33 mouse cellular contexts compared by ENCODE assay signal in genomic region chr12:88476702-88477101, GRCm38 (mm10).
"Had no signal": no experiment of that assay in that cellular context is flagged by ENCODE, and none has a peak within 500 bp of the region (broad histone marks: within the 10 kb centered on the region; RNA-seq: fewer than 3 reads in every experiment).

No protein-coding gene starts in this region.

- ATAC-seq: liver, embryonic 12.5 days; liver, postnatal 0 days; lung, postnatal 0 days; midbrain, embryonic 13.5 days; midbrain, embryonic 15.5 days; midbrain, embryonic 16.5 days had no signal

- DNase-seq: left cerebral cortex, postnatal 4 days; liver; liver, embryonic 13.5 days; liver, postnatal 0 days; lung, adult 18-20 months; lung, adult 2 months; lung, embryonic 14.5 days; lung, postnatal 10 days; lung, postnatal 14 days; lung, postnatal 36 days; lung, postnatal 4 days; midbrain, embryonic 14.5 days had no signal

- H3K4me2 ChIP-seq: limb, embryonic 12.5 days; limb, embryonic 13.5 days; limb, embryonic 15.5 days; liver, embryonic 11.5 days; liver, embryonic 12.5 days; liver, embryonic 13.5 days; liver, embryonic 15.5 days; lung, embryonic 14.5 days; lung, embryonic 15.5 days; midbrain, embryonic 11.5 days; midbrain, embryonic 12.5 days; midbrain, embryonic 13.5 days; midbrain, embryonic 15.5 days; neural tube, embryonic 12.5 days; neural tube, embryonic 13.5 days had no signal

- H3K4me3 ChIP-seq: limb, embryonic 10.5 days; limb, embryonic 12.5 days; limb, embryonic 13.5 days; limb, embryonic 15.5 days; liver, embryonic 12.5 days; liver, embryonic 13.5 days; liver, embryonic 15.5 days; lung, embryonic 15.5 days; megakaryocyte, embryonic 14.5 days; midbrain, embryonic 10.5 days; midbrain, embryonic 12.5 days; midbrain, embryonic 13.5 days; midbrain, embryonic 15.5 days; myocyte; neural tube, embryonic 12.5 days; neural tube, embryonic 13.5 days had no signal

- H3K9ac ChIP-seq: limb, embryonic 12.5 days; limb, embryonic 13.5 days; limb, embryonic 15.5 days; liver, embryonic 12.5 days; liver, embryonic 13.5 days; liver, embryonic 14.5 days; liver, embryonic 15.5 days; liver, postnatal 0 days; lung, embryonic 14.5 days; lung, embryonic 15.5 days; midbrain, embryonic 12.5 days; midbrain, embryonic 13.5 days; midbrain, embryonic 15.5 days; neural tube, embryonic 12.5 days; neural tube, embryonic 13.5 days had no signal

- H3K4me1 ChIP-seq: limb, embryonic 12.5 days; limb, embryonic 13.5 days; limb, embryonic 15.5 days; liver, embryonic 13.5 days; liver, embryonic 15.5 days; lung, embryonic 15.5 days; midbrain, embryonic 10.5 days; midbrain, embryonic 12.5 days; midbrain, embryonic 13.5 days; midbrain, embryonic 15.5 days; neural tube, embryonic 12.5 days; neural tube, embryonic 13.5 days had no signal

- H3K9me3 ChIP-seq: limb, embryonic 10.5 days; limb, embryonic 12.5 days; limb, embryonic 13.5 days; limb, embryonic 15.5 days; liver, embryonic 12.5 days; liver, embryonic 13.5 days; liver, embryonic 15.5 days; lung, embryonic 15.5 days; megakaryocyte, embryonic 14.5 days; midbrain, embryonic 10.5 days; midbrain, embryonic 12.5 days; midbrain, embryonic 13.5 days; midbrain, embryonic 15.5 days; neural tube, embryonic 12.5 days; neural tube, embryonic 13.5 days had no signal

- H3K36me3 ChIP-seq: limb, embryonic 10.5 days; limb, embryonic 12.5 days; limb, embryonic 13.5 days; limb, embryonic 15.5 days; liver, embryonic 12.5 days; liver, embryonic 13.5 days; liver, embryonic 15.5 days; lung, embryonic 15.5 days; midbrain, embryonic 10.5 days; midbrain, embryonic 12.5 days; midbrain, embryonic 13.5 days; midbrain, embryonic 15.5 days; neural tube, embryonic 12.5 days; neural tube, embryonic 13.5 days had no signal

- H3K27ac ChIP-seq: limb, embryonic 10.5 days; limb, embryonic 12.5 days; limb, embryonic 13.5 days; limb, embryonic 15.5 days; liver, embryonic 12.5 days; liver, embryonic 13.5 days; liver, embryonic 14.5 days; liver, embryonic 15.5 days; lung, embryonic 15.5 days; macrophage; midbrain, embryonic 10.5 days; midbrain, embryonic 12.5 days; midbrain, embryonic 13.5 days; midbrain, embryonic 15.5 days; neural tube, embryonic 12.5 days; neural tube, embryonic 13.5 days had no signal

- H3K27me3 ChIP-seq: limb, embryonic 12.5 days; limb, embryonic 13.5 days; limb, embryonic 15.5 days; liver, embryonic 12.5 days; liver, embryonic 13.5 days; liver, embryonic 15.5 days; lung, embryonic 15.5 days; megakaryocyte, embryonic 14.5 days; midbrain, embryonic 12.5 days; midbrain, embryonic 13.5 days; midbrain, embryonic 15.5 days; neural tube, embryonic 12.5 days; neural tube, embryonic 13.5 days had no signal
